Mouse (Mus musculus): ENCODE data around the gene Txnrd2.

The Txnrd2 gene

GRCm38 (mm10) chr16:18484794-18485435 is 58.7 kb downstream of the Txnrd2 start:
- in situ Hi-C loops (cut with MseI, MboI): no loop called here

GRCm38 (mm10) chr16:18486126-18486525 is 59.9 kb downstream of the Txnrd2 start:
- in situ Hi-C loops (cut with MseI, MboI): no loop called here

GRCm38 (mm10) chr16:18490281-18490680 is 64.1 kb downstream of the Txnrd2 start:
- in situ Hi-C loops (cut with MseI, MboI): no loop called here

- in situ Hi-C loops (cut with MseI, MboI): no loop called here
These were observed 64.7 kb downstream of the Txnrd2 start for GRCm38 (mm10) chr16:18490894-18491293.

- in situ Hi-C loops (cut with MseI, MboI): no loop called here
These were observed 71.8 kb downstream of the Txnrd2 start for GRCm38 (mm10) chr16:18497865-18498515.

GRCm38 (mm10) chr16:18498558-18498990 is 72.4 kb downstream of the Txnrd2 start, which contains the start of the genes Gnb1l and Rtl10:
TSS of gene Gnb1l (plus strand) at chr16:18498713.
TSS of gene Rtl10 (plus strand) at chr16:18498901.
- in situ Hi-C loops (cut with MseI, MboI): no loop called here

- in situ Hi-C loops (cut with MseI, MboI): no loop called here
These were observed 72.8 kb downstream of the Txnrd2 start for GRCm38 (mm10) chr16:18498996-18499395.

- in situ Hi-C loops (cut with MseI, MboI): no loop called here
These were observed 75.3 kb downstream of the Txnrd2 start for GRCm38 (mm10) chr16:18501531-18501930.

- in situ Hi-C loops (cut with MseI, MboI): no loop called here
These were observed 77.6 kb downstream of the Txnrd2 start for GRCm38 (mm10) chr16:18503566-18504342.

GRCm38 (mm10) chr16:18506524-18507199 is 80.5 kb downstream of the Txnrd2 start:
- in situ Hi-C loops (cut with MseI, MboI): no loop called here

- in situ Hi-C loops (cut with MseI, MboI): no loop called here
These were observed 81.0 kb downstream of the Txnrd2 start for GRCm38 (mm10) chr16:18507200-18507549.

GRCm38 (mm10) chr16:18511741-18512140 is 85.6 kb downstream of the Txnrd2 start:
- in situ Hi-C loops (cut with MseI, MboI): no loop called here

GRCm38 (mm10) chr16:18513508-18513907 is 87.3 kb downstream of the Txnrd2 start:
- in situ Hi-C loops (cut with MseI, MboI): no loop called here

- in situ Hi-C loops (cut with MseI, MboI): no loop called here
These were observed 91.9 kb downstream of the Txnrd2 start for GRCm38 (mm10) chr16:18518091-18518490.

- in situ Hi-C loops (cut with MseI, MboI): no loop called here
These were observed 97.5 kb downstream of the Txnrd2 start for GRCm38 (mm10) chr16:18523563-18524245.

GRCm38 (mm10) chr16:18528656-18529055 is 102.5 kb downstream of the Txnrd2 start:
- in situ Hi-C loops (cut with MseI, MboI): no loop called here

Measured in mouse trophoblast stem cell (cell line).